Mouse (Mus musculus) bone marrow macrophage, adult 2 months (primary cell): ENCODE data around the gene Wwp2.

Experiments used
- CTCF ChIP-seq: IDR thresholded peaks from 2 replicates; pipeline ENCODE4 v1.5.1; 2012; ENCODE audit warnings: low read depth, mild to moderate bottlenecking, low read length, moderate library complexity
- POLR2A ChIP-seq: IDR thresholded peaks from 2 replicates; pipeline ENCODE4 v1.6.1; 2012; ENCODE audit warnings: mild to moderate bottlenecking, low read depth, low read length, borderline replicate concordance

DNA sequence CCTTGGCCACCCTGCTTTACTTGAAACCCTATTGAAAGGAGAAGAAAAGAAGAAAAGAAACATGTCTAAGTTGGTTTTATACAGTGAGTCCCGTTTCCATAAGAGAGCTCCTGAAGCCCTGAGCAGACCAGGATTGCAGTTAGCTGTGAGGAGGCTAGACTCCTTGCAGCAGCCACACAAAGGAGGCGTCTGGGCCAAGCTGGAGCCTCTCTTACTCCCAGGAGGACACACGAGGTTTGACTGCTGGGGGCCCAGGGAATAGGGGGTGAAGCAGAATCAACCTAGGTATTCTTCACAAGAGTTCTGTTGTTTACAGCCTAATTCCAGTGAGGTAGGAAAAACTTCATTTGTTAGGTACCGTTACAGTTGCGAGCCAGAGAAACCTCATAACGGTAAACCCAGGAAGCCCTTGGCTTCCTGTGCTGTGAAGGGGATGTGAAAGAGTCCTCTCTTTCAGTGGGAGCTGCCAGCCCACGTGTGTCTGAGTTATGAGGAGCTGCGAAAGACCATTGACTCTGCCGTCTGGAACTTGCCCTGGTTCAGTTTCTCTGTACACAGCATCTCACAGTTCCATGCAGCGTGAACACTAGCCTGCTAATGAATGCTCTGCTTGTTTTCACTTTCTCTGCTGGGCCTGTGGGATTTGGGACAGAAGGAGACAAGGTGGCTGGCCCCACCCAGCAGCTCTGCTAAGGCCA, 36.4 kb downstream of the Wwp2 start:
- TF ChIP-seq CTCF (no peak), POLR2A (no peak)
